20 mouse cellular contexts compared by ENCODE assay signal in genomic region chr11:22937716-22938316, GRCm38 (mm10). TPM values are rescaled to one million over a fixed set of nuclear protein-coding genes. Genes with fewer than 3 reads are reported as not detected.
A peak's percentile ranks its signal among the peaks of the same experiment; 100 is the strongest.
DNase-seq lines count a peak whose midpoint lies in the region; ATAC-seq lines count a peak whose summit lies in the region.
"Had no signal": no experiment of that assay in that cellular context is flagged by ENCODE, and none has a peak within 500 bp of the region (broad histone marks: within the 10 kb centered on the region; RNA-seq: fewer than 3 reads in every experiment).

No protein-coding gene starts in this region.

- no peak for ATAC-seq in CD4-positive, CD25-positive, alpha-beta regulatory T cell, adult 4 months
- ATAC-seq: activated CD4-positive, CD25-positive, alpha-beta regulatory T cell, adult 4 months; forebrain, embryonic 13.5 days; forebrain, postnatal 0 days; Patski had no signal

- DNase-seq in CD4-positive, CD25-positive, alpha-beta regulatory T cell, adult 2 months (ENCODE audit: low read depth, low spot score) = peak; percentile 17
- DNase-seq in testis, postnatal 14 days (ENCODE audit: low spot score) = peak; percentile 21
- DNase-seq in testis, postnatal 10 days (ENCODE audit: low spot score) = no peak
- peak; percentile 79 for DNase-seq in thymus, postnatal 14 days
- no peak for DNase-seq in urinary bladder, postnatal 10 days (ENCODE audit: low spot score)
- no peak for DNase-seq in cerebellum, postnatal 4 days (ENCODE audit: low spot score in 2 of 2)
- no peak for DNase-seq in right cerebral cortex, postnatal 14 days
- DNase-seq: adrenal gland, postnatal 14 days; B cell, adult 2 months; cerebellum, adult 18-20 months; cerebellum, adult 9-11 months; cerebellum, postnatal 36 days; forebrain, postnatal 0 days; gastrocnemius, postnatal 36 days; heart, adult 2 months; heart, postnatal 14 days had no signal

RNA-seq across cellular contexts. Expression of gene Zrsr1, which starts 34.0 kb away (rescaled TPM):
- 10 to 100 TPM in 1 of 2 experiments, 1 to 10 TPM in 1; 8.2 to 10.2 TPM for polyA plus RNA-seq in CD4-positive, CD25-positive, alpha-beta regulatory T cell, adult 4 months (2017; shearing (Covaris generic))

RNA-seq across cellular contexts. Expression of gene Gm28048, which starts 44.1 kb away (rescaled TPM):
- polyA plus RNA-seq in CD4-positive, CD25-positive, alpha-beta regulatory T cell, adult 4 months (2017; shearing (Covaris generic)) = 10 to 100 TPM; 25.1 to 38.5 TPM

RNA-seq across cellular contexts. Expression of gene Commd1, which starts 44.4 kb away (rescaled TPM):
- 10 to 100 TPM; 78.2 to 81.2 TPM for polyA plus RNA-seq in CD4-positive, CD25-positive, alpha-beta regulatory T cell, adult 4 months (2017; shearing (Covaris generic))

RNA-seq across cellular contexts. Expression of gene Cct4, which starts 52.5 kb away (rescaled TPM):
- polyA plus RNA-seq in CD4-positive, CD25-positive, alpha-beta regulatory T cell, adult 4 months (2017; shearing (Covaris generic)) = 100 to 1,000 TPM; 181 to 233 TPM

Comparison
In these comparisons a context has a peak if more than half of its experiments do, and no peak if none do; other contexts are left out.
1. DNase-seq: peak in CD4-positive, CD25-positive, alpha-beta regulatory T cell, adult 2 months (single experiment), testis, postnatal 14 days (single experiment) and thymus, postnatal 14 days (single experiment); none in testis, postnatal 10 days (single experiment), urinary bladder, postnatal 10 days (single experiment), cerebellum, postnatal 4 days (0 of 2) and right cerebral cortex, postnatal 14 days (single experiment).